Mouse (Mus musculus) ES-CJ7 (cell line): ENCODE results near the gene Gm9048.
"Not testable (repeated sequence)": the region's sequence is repeated elsewhere in the genome, so short reads cannot be mapped to it uniquely, and the experiment has no call there.

Experiments
- DNase-seq: peaks from one replicate; pipeline ENCODE4 v3.0.0; 2011; ENCODE audit warnings: low read depth, low spot score

The Gm9048 gene

GRCm38 (mm10) chr10:118348579-118348978, at the start of gene Gm9048:
Gene Gm9048 (minus strand): TSS chr10:118348679.
- not testable (repeated sequence) for DNase-seq

GRCm38 (mm10) chr10:118370443-118370842, 22.0 kb upstream of the Gm9048 start:
- peak; percentile 79 for DNase-seq

- no peak for DNase-seq
Measured at GRCm38 (mm10) chr10:118369518-118369917, 21.0 kb upstream of the Gm9048 start.

GRCm38 (mm10) chr10:118354005-118354404, 5.5 kb upstream of the Gm9048 start, which contains the start of gene Gm9049:
Gene Gm9049 (minus strand): TSS chr10:118354105.
- DNase-seq, result not testable (repeated sequence)

GRCm38 (mm10) chr10:118343155-118343554, 5.3 kb downstream of the Gm9048 start, which contains the start of gene Gm9046:
Gene Gm9046 (minus strand): TSS chr10:118343255.
- not testable (repeated sequence) for DNase-seq

- not testable (repeated sequence) for DNase-seq
Measured at GRCm38 (mm10) chr10:118337731-118338130, 10.7 kb downstream of the Gm9048 start, which contains the start of gene Gm9045. Gene Gm9045 (minus strand): TSS chr10:118337831.

GRCm38 (mm10) chr10:118332308-118332707, 16.2 kb downstream of the Gm9048 start, which contains the start of gene Gm9044:
Gene Gm9044 (minus strand): TSS chr10:118332408.
- DNase-seq, result not testable (repeated sequence)

GRCm38 (mm10) chr10:118326869-118327268, 21.6 kb downstream of the Gm9048 start, which contains the start of gene Gm9040:
Gene Gm9040 (minus strand): TSS chr10:118326969.
- not testable (repeated sequence) for DNase-seq

- no peak for DNase-seq
Measured at GRCm38 (mm10) chr10:118319024-118319423, 29.5 kb downstream of the Gm9048 start.

GRCm38 (mm10) chr10:118302133-118302532, 46.3 kb downstream of the Gm9048 start:
- not testable (repeated sequence) for DNase-seq
